Mouse (Mus musculus): Measurements from ENCODE around the gene Gm49355. TPM values are rescaled to one million over a fixed set of nuclear protein-coding genes. Genes with fewer than 3 reads are reported as not detected.

Gene Gm49355
- polyA plus RNA-seq, 1 experiment = 0.05 TPM

DNA sequence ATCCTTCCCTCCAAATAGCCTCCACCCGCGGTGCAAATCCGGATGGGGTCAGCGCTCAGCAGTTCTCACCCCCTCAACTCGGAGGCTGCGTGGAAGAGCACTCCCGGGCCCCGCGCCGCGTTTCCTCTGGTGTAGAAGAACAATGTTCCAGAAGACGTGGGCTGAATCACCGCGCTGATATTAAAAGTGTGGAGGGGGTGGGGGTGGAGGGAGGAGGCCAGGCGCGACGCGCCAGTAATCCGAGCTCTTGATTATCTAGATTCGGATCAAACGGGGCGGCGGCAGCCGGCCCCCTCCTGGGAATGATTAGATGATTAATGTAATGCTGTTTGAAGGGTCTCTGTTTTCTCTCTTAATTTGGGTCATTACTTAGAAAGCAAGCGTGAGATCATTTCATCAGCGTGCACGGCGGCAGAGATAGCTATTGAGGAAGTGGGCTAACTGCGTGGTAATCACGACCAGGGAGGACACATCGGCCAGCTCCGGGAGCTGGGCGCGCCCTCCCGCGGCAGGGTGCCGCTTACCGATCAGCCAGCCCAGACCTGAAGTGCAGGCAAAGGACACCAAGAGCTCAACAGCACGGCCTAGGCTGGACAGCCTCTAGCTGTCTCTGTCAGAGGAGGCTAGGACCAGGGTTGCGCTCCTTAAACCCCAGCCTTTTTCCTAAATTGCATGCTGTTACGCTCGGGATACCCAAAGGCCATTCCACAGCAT lies 57.5 kb downstream of the Gm49355 start:
- Histone ChIP-seq H3K4me3 (no peak overlapping the region), H3K4me2 (ENCODE audit: low read depth) (peak overlapping the region; percentile 18), H3K79me2 (ENCODE audit: control insufficient read depth, insufficient read depth) (no peaks in the 10 kb centered on the region), H3K36me3 (ENCODE audit: control insufficient read depth, insufficient read depth) (no peaks in the 10 kb centered on the region), H3K27me3 (ENCODE audit: control insufficient read depth, insufficient read depth, insufficient read length) (peaks cover 51% of the 10 kb centered on the region), H3ac (ENCODE audit: control insufficient read depth, insufficient read length) (no peak overlapping the region)
- TF ChIP-seq POLR2AphosphoS2 (IDR thresholded peaks at IDR 0.05; ENCODE audit: insufficient read length, low read depth) = no peak
- TF ChIP-seq MYOD1 (IDR thresholded peaks at IDR 0.05; ENCODE audit: control insufficient read depth in 1 of 3, insufficient read length in 2 of 3, low read depth in 2 of 3) = no peak
- no peak for TF ChIP-seq POLR2A (IDR thresholded peaks at IDR 0.05; ENCODE audit: insufficient read length, low read depth)

DNA sequence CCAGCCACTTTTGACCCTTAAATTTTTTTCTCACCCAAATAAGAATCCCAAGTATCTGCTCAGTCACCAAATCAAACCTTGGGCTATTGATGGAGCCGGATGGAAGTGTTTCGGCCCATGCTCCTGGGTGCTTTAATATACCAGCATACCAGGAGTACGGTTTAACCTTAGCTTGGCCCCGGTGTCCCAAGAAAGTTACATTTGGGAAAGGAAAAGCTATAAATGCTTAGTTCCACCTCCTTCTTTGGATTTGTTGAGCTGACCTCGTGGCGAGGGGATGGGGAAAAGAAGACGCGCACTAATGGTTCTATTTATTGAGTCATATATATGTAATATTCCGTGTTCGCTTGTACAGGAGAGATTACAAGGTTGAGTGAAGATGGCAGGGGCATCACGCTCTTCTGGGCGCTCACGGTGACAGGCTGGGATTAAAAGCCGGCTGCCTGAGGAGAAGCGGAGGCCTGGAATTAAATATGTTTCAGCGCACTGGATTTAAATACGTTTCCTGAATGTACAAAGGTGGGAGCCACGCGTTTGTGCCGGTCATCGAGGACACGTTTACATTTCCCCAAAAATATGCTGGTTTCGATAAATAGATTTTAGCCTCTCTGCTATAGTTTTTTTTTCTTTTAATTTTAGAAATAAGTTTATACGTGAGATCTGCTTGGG lies 58.1 kb downstream of the Gm49355 start:
- H3ac ChIP-seq (ENCODE audit: control insufficient read depth, insufficient read length) = no peak overlapping the region
- H3K4me2 ChIP-seq (ENCODE audit: low read depth) = no peak overlapping the region
- H3K27me3 ChIP-seq (ENCODE audit: control insufficient read depth, insufficient read depth, insufficient read length) = peaks cover 57% of the 10 kb centered on the region
- H3K79me2 ChIP-seq (ENCODE audit: control insufficient read depth, insufficient read depth) = no peaks in the 10 kb centered on the region
- no peak overlapping the region for H3K4me3 ChIP-seq
- no peak for TF ChIP-seq POLR2A (IDR thresholded peaks at IDR 0.05; ENCODE audit: insufficient read length, low read depth)
- no peak for TF ChIP-seq TCF3 (IDR thresholded peaks at IDR 0.05; ENCODE audit: insufficient read length, low read depth)
- no peak for TF ChIP-seq MAX (IDR thresholded peaks at IDR 0.05; ENCODE audit: low read depth)
- no peak for TF ChIP-seq REST (IDR thresholded peaks at IDR 0.05; ENCODE audit: insufficient read depth, insufficient read length)
- no peak for TF ChIP-seq SRF (IDR thresholded peaks at IDR 0.05; ENCODE audit: control insufficient read depth, insufficient read length, low read depth)
- no peak for TF ChIP-seq E2F4 (IDR thresholded peaks at IDR 0.05; ENCODE audit: insufficient read depth)
- no peak for TF ChIP-seq USF1 (IDR thresholded peaks at IDR 0.05; ENCODE audit: low read depth)
- no peak for TF ChIP-seq TCF12 (IDR thresholded peaks at IDR 0.05; ENCODE audit: insufficient read depth, poor library complexity, severe bottlenecking)
- no peak for TF ChIP-seq MYOG (IDR thresholded peaks at IDR 0.05; ENCODE audit: control insufficient read depth in 1 of 3, insufficient read depth in 1 of 3, insufficient read length in 2 of 3, low read depth in 2 of 3)
- no peak for TF ChIP-seq POLR2AphosphoS2 (IDR thresholded peaks at IDR 0.05; ENCODE audit: insufficient read length, low read depth)
- no peak for TF ChIP-seq MYOD1 (IDR thresholded peaks at IDR 0.05; ENCODE audit: control insufficient read depth in 1 of 3, insufficient read length in 2 of 3, low read depth in 2 of 3)
- no peak for TF ChIP-seq CEBPB (IDR thresholded peaks at IDR 0.05; ENCODE audit: insufficient read depth, poor library complexity, severe bottlenecking)
- H3K36me3 ChIP-seq (ENCODE audit: control insufficient read depth, insufficient read depth) = no peaks in the 10 kb centered on the region

DNA sequence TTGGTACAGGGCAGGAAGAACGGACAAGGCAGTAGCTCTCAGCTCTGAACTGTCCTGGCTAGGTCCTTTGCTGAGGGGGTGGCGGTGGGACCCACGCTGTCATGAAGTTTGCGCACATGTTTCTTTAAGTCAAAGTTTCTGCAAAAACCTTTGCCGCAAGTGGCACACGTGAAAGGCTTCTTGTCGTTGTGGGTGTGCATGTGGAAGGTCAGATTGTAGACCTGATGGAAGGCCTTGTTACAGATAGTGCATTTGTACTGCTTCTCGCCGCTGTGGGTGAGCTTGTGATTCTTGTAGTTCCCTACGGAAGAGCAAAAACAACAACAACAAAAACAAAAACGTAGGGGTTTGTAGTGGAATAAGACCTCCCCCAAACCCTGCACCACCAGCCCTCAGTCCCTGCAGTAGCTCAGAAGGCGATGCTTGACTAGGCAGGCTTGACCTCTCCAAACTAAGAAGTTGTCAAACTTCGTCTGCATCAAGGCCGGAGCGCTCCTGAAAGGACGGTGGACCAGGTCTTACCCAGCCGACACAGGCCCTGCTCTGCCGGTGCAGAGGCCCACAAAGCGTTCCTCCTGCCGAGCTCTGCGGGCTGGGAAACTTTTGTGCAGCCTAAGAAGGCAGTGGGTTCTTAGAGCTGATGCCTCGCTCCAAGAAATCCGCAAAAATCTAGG lies 58.8 kb downstream of the Gm49355 start:
- H3K27me3 ChIP-seq (ENCODE audit: control insufficient read depth, insufficient read depth, insufficient read length) = peaks cover 64% of the 10 kb centered on the region
- TF ChIP-seq POLR2A (IDR thresholded peaks at IDR 0.05; ENCODE audit: insufficient read length, low read depth) = no peak
- no peak for TF ChIP-seq MYOD1 (IDR thresholded peaks at IDR 0.05; ENCODE audit: control insufficient read depth in 1 of 3, insufficient read length in 2 of 3, low read depth in 2 of 3)
- TF ChIP-seq E2F4 (IDR thresholded peaks at IDR 0.05; ENCODE audit: insufficient read depth) = no peak
- TF ChIP-seq TCF3 (IDR thresholded peaks at IDR 0.05; ENCODE audit: insufficient read length, low read depth) = no peak
- no peak for TF ChIP-seq SRF (IDR thresholded peaks at IDR 0.05; ENCODE audit: control insufficient read depth, insufficient read length, low read depth)
- no peak for TF ChIP-seq REST (IDR thresholded peaks at IDR 0.05; ENCODE audit: insufficient read depth, insufficient read length)
- no peak for TF ChIP-seq POLR2AphosphoS2 (IDR thresholded peaks at IDR 0.05; ENCODE audit: insufficient read length, low read depth)
- TF ChIP-seq CEBPB (IDR thresholded peaks at IDR 0.05; ENCODE audit: insufficient read depth, poor library complexity, severe bottlenecking) = no peak
- no peak for TF ChIP-seq MAX (IDR thresholded peaks at IDR 0.05; ENCODE audit: low read depth)
- no peak for TF ChIP-seq USF1 (IDR thresholded peaks at IDR 0.05; ENCODE audit: low read depth)
- TF ChIP-seq TCF12 (IDR thresholded peaks at IDR 0.05; ENCODE audit: insufficient read depth, poor library complexity, severe bottlenecking) = no peak
- TF ChIP-seq MYOG (IDR thresholded peaks at IDR 0.05; ENCODE audit: control insufficient read depth in 1 of 3, insufficient read depth in 1 of 3, insufficient read length in 2 of 3, low read depth in 2 of 3) = no peak

GRCm38 (mm10) chr14:12343451-12343941 lies 59.7 kb downstream of the Gm49355 start:
- H3K27me3 ChIP-seq (ENCODE audit: control insufficient read depth, insufficient read depth, insufficient read length) = peaks cover 59% of the 10 kb centered on the region
- H3K4me3 ChIP-seq = no peak overlapping the region
- H3ac ChIP-seq (ENCODE audit: control insufficient read depth, insufficient read length) = no peak overlapping the region
- H3K79me2 ChIP-seq (ENCODE audit: control insufficient read depth, insufficient read depth) = no peaks in the 10 kb centered on the region
- H3K36me3 ChIP-seq (ENCODE audit: control insufficient read depth, insufficient read depth) = no peaks in the 10 kb centered on the region
- no peak for TF ChIP-seq USF1 (IDR thresholded peaks at IDR 0.05; ENCODE audit: low read depth)
- TF ChIP-seq REST (IDR thresholded peaks at IDR 0.05; ENCODE audit: insufficient read depth, insufficient read length) = no peak
- no peak for TF ChIP-seq MYOD1 (IDR thresholded peaks at IDR 0.05; ENCODE audit: control insufficient read depth in 1 of 3, insufficient read length in 2 of 3, low read depth in 2 of 3)
- no peak for TF ChIP-seq POLR2A (IDR thresholded peaks at IDR 0.05; ENCODE audit: insufficient read length, low read depth)
- no peak for TF ChIP-seq MAX (IDR thresholded peaks at IDR 0.05; ENCODE audit: low read depth)
- TF ChIP-seq TCF3 (IDR thresholded peaks at IDR 0.05; ENCODE audit: insufficient read length, low read depth) = no peak
- no peak for TF ChIP-seq E2F4 (IDR thresholded peaks at IDR 0.05; ENCODE audit: insufficient read depth)
- no peak for TF ChIP-seq SRF (IDR thresholded peaks at IDR 0.05; ENCODE audit: control insufficient read depth, insufficient read length, low read depth)
- no peak for TF ChIP-seq TCF12 (IDR thresholded peaks at IDR 0.05; ENCODE audit: insufficient read depth, poor library complexity, severe bottlenecking)
- TF ChIP-seq POLR2AphosphoS2 (IDR thresholded peaks at IDR 0.05; ENCODE audit: insufficient read length, low read depth) = no peak
- no peak for TF ChIP-seq CEBPB (IDR thresholded peaks at IDR 0.05; ENCODE audit: insufficient read depth, poor library complexity, severe bottlenecking)
- TF ChIP-seq MYOG (IDR thresholded peaks at IDR 0.05; ENCODE audit: control insufficient read depth in 1 of 3, insufficient read depth in 1 of 3, insufficient read length in 2 of 3, low read depth in 2 of 3) = no peak
- H3K4me2 ChIP-seq (ENCODE audit: low read depth) = no peak overlapping the region

More for the DNA sequence above, 58.8 kb downstream of the Gm49355 start:
- Histone ChIP-seq H3K4me2 (ENCODE audit: low read depth) (no peak overlapping the region), H3ac (ENCODE audit: control insufficient read depth, insufficient read length) (no peak overlapping the region), H3K79me2 (ENCODE audit: control insufficient read depth, insufficient read depth) (no peaks in the 10 kb centered on the region), H3K4me3 (no peak overlapping the region), H3K36me3 (ENCODE audit: control insufficient read depth, insufficient read depth) (no peaks in the 10 kb centered on the region)
